Mouse (Mus musculus) hindbrain, postnatal 0 days (tissue): ENCODE results near the gene F2r. TPM values are rescaled to one million over a fixed set of nuclear protein-coding genes. Genes with fewer than 3 reads are reported as not detected.

Experiments
- ATAC-seq: fragments of 200-750 bp; cut with Nextera tagmentation; 2 replicates; pipeline ENCODE4 v1.8.0; 2017; ENCODE audit warnings: mild to moderate bottlenecking, moderate TSS enrichment, moderate library complexity
- DNase-seq: peaks from one replicate; pipeline ENCODE4 v3.0.0-alpha.2; 2015; ENCODE audit warnings: low spot score
- H3K27ac ChIP-seq: fragments of 300-500 bp; sonication (generic); 2 replicates; pipeline ENCODE4 v1.5.1; 2014; ENCODE audit warnings: mild to moderate bottlenecking
- H3K27me3 ChIP-seq: fragments of 300-500 bp; sonication (generic); 2 replicates; pipeline ENCODE4 v1.6.1; 2014; ENCODE audit warnings: low read length, mixed read lengths; ENCODE audit not compliant: insufficient read depth
- H3K36me3 ChIP-seq: fragments of 300-500 bp; sonication (generic); 2 replicates; pipeline ENCODE4 v1.6.1; 2014; ENCODE audit warnings: low read length, mixed read lengths; ENCODE audit not compliant: insufficient read depth
- H3K4me1 ChIP-seq: fragments of 300-500 bp; sonication (generic); 2 replicates; pipeline ENCODE4 v1.6.1; 2014; ENCODE audit warnings: antibody characterized with exemption, low read length, mixed read lengths; ENCODE audit not compliant: insufficient read depth
- H3K4me2 ChIP-seq: fragments of 300-500 bp; sonication (generic); 2 replicates; pipeline ENCODE4 v1.6.1; 2014; ENCODE audit warnings: low read depth, mild to moderate bottlenecking, low read length, moderate library complexity, mixed read lengths
- H3K4me3 ChIP-seq: fragments of 300-500 bp; sonication (generic); 2 replicates; pipeline ENCODE4 v1.5.1; 2014; ENCODE audit warnings: low read length
- H3K9ac ChIP-seq: fragments of 300-500 bp; sonication (generic); replicated peaks from 2 replicates; pipeline ENCODE4 v1.6.1; 2014; ENCODE audit warnings: mild to moderate bottlenecking, low read length, moderate library complexity, mixed read lengths
- H3K9me3 ChIP-seq: fragments of 300-500 bp; sonication (generic); 2 replicates; pipeline ENCODE4 v1.6.1; 2016; ENCODE audit warnings: low read length, mixed read lengths
- CTCF ChIP-seq: IDR thresholded peaks from 2 replicates; pipeline ENCODE4 v1.5.1; 2016; ENCODE audit warnings: antibody characterized with exemption, control low read depth, low read depth
- WGBS: fragments of 180-500 bp; shearing (Covaris S2); extraction: QIAGEN DNeasy Blood & Tissue Kit; methylation state at CpG from one replicate; pipeline ENCODE4 v1.1.7; 2014; 5-methylcytosine and 5-hydroxymethylcytosine counted together
- polyA plus RNA-seq: library from polyadenylated mRNA; unstranded; fragments of >200 nt; fragmentation: Nextera tagmentation; extraction: Ambion mirVana; gene quantifications from 2 replicates; pipeline ENCODE4 v1.2.1, GENCODE M21; 2015
- total RNA-seq: library from RNA; depleted of rRNA; stranded (reverse); fragments of >200 nt; gene quantifications from 2 replicates; pipeline ENCODE4 v1.2.3, GENCODE M21; 2014

Gene F2r
- total and polyA plus RNA-seq, 2 experiments from 2014 or later, result 34.6 to 53.0 TPM

GRCm38 (mm10) chr13:95621563-95621962 lies 3.3 kb upstream of the F2r start:
- Histone ChIP-seq H3K9ac (no peak overlapping the region), H3K36me3 (no peaks in the 10 kb centered on the region), H3K27me3 (no peaks in the 10 kb centered on the region), H3K4me3 (no peak overlapping the region), H3K9me3 (no peaks in the 10 kb centered on the region), H3K27ac (no peak overlapping the region), H3K4me1 (0 out of 2 replicates have a peak, but pooled peaks cover under 1% of the 10 kb centered on the region), H3K4me2 (no peak overlapping the region)
- DNase-seq, result no peak
- 81% methylated on average over 3 of the region's 3 CpGs for WGBS
- no peak for TF ChIP-seq CTCF
- ATAC-seq, result no peak

- Histone ChIP-seq H3K9me3 (no peaks in the 10 kb centered on the region), H3K4me1 (0 out of 2 replicates have a peak, but pooled peaks cover 3% of the 10 kb centered on the region), H3K4me2 (peak overlapping the region; percentile 95), H3K4me3 (peak overlapping the region; percentile 72), H3K36me3 (no peaks in the 10 kb centered on the region), H3K9ac (peak overlapping the region; percentile 69), H3K27me3 (no peaks in the 10 kb centered on the region), H3K27ac (no peak overlapping the region)
- DNase-seq, result no peak
- peak; percentile 16; the same call in 1 of the 2 replicates for ATAC-seq
- WGBS, result 7% methylated on average over 13 of the region's 13 CpGs
- TF ChIP-seq CTCF, result no peak
These were observed 572 bp upstream of the F2r start for GRCm38 (mm10) chr13:95618859-95619258.

GRCm38 (mm10) chr13:95617671-95618171 lies 566 bp downstream of the F2r start:
- WGBS, result 1% methylated on average over 21 of the region's 21 CpGs
- peak overlapping the region; percentile 72 for H3K4me3 ChIP-seq
- no peaks in the 10 kb centered on the region for H3K27me3 ChIP-seq
- 0 out of 2 replicates have a peak, but pooled peaks cover 3% of the 10 kb centered on the region for H3K4me1 ChIP-seq
- H3K9me3 ChIP-seq, result no peaks in the 10 kb centered on the region
- DNase-seq (peak; percentile 19), ATAC-seq (peak; percentile 14; the same call in 1 of the 2 replicates)
- H3K9ac ChIP-seq, result peak overlapping the region; percentile 69
- no peak for TF ChIP-seq CTCF
- peak overlapping the region; percentile 57; the same call in 1 of the 2 replicates for H3K27ac ChIP-seq
- peak overlapping the region; percentile 95 for H3K4me2 ChIP-seq
- H3K36me3 ChIP-seq, result no peaks in the 10 kb centered on the region

GRCm38 (mm10) chr13:95617082-95617670 lies 1.1 kb downstream of the F2r start:
- DNase-seq, result no peak

GRCm38 (mm10) chr13:95616512-95616911 lies 1.8 kb downstream of the F2r start:
- Histone ChIP-seq H3K36me3 (no peaks in the 10 kb centered on the region), H3K9ac (no peak overlapping the region; the same call in 1 of the 2 replicates), H3K4me3 (peak overlapping the region; percentile 72), H3K4me1 (0 out of 2 replicates have a peak, but pooled peaks cover 3% of the 10 kb centered on the region), H3K4me2 (peak overlapping the region; percentile 95), H3K27me3 (no peaks in the 10 kb centered on the region), H3K27ac (no peak overlapping the region), H3K9me3 (no peaks in the 10 kb centered on the region)
- no peak for ATAC-seq
- TF ChIP-seq CTCF, result no peak
- DNase-seq, result no peak
- 54% methylated on average over 11 of the region's 11 CpGs for WGBS

More at GRCm38 (mm10) chr13:95617082-95617670, 1.1 kb downstream of the F2r start:
- TF ChIP-seq CTCF, result no peak
- Histone ChIP-seq H3K4me2 (peak overlapping the region; percentile 95), H3K36me3 (no peaks in the 10 kb centered on the region), H3K4me3 (peak overlapping the region; percentile 72), H3K4me1 (0 out of 2 replicates have a peak, but pooled peaks cover 3% of the 10 kb centered on the region), H3K27me3 (no peaks in the 10 kb centered on the region), H3K9me3 (no peaks in the 10 kb centered on the region), H3K27ac (no peak overlapping the region), H3K9ac (peak overlapping the region; percentile 4; the same call in 1 of the 2 replicates)
- 11% methylated on average over 17 of the region's 17 CpGs for WGBS
- no peak for ATAC-seq

- H3K9ac ChIP-seq, result no peak overlapping the region; the same call in 1 of the 2 replicates
- 75% methylated on average over 6 of the region's 6 CpGs for WGBS
These were observed 3.5 kb downstream of the F2r start for GRCm38 (mm10) chr13:95614757-95615156.

GRCm38 (mm10) chr13:95612243-95612642 lies 6.0 kb downstream of the F2r start:
- H3K27ac ChIP-seq, result no peak overlapping the region
- H3K4me1 ChIP-seq, result 0 out of 2 replicates have a peak, but pooled peaks cover 3% of the 10 kb centered on the region
- no peak for TF ChIP-seq CTCF
- H3K4me2 ChIP-seq, result no peak overlapping the region
- no peak overlapping the region for H3K9ac ChIP-seq
- H3K4me3 ChIP-seq, result no peak overlapping the region
- no peaks in the 10 kb centered on the region for H3K9me3 ChIP-seq
- ATAC-seq (no peak), DNase-seq (no peak)
- H3K27me3 ChIP-seq, result no peaks in the 10 kb centered on the region
- WGBS, result 83% methylated on average over 10 of the region's 10 CpGs
- H3K36me3 ChIP-seq, result no peaks in the 10 kb centered on the region

More at GRCm38 (mm10) chr13:95614757-95615156, 3.5 kb downstream of the F2r start:
- Histone ChIP-seq H3K4me2 (no peak overlapping the region), H3K9me3 (no peaks in the 10 kb centered on the region), H3K27ac (no peak overlapping the region), H3K27me3 (no peaks in the 10 kb centered on the region), H3K36me3 (no peaks in the 10 kb centered on the region), H3K4me3 (no peak overlapping the region), H3K4me1 (0 out of 2 replicates have a peak, but pooled peaks cover 3% of the 10 kb centered on the region)
- no peak for DNase-seq
- no peak for TF ChIP-seq CTCF
- no peak for ATAC-seq
